Mouse (Mus musculus): ENCODE data around the gene Acad12. TPM values are rescaled to one million over a fixed set of nuclear protein-coding genes. Genes with fewer than 3 reads are reported as not detected.
A peak's percentile ranks its signal among the peaks of the same experiment; 100 is the strongest.

Acad12 gene
- polyA plus RNA-seq, 1 experiment from 2014 or later = 2.4 TPM

- no peak overlapping the region for H3K4me2 ChIP-seq (replicated peaks; ENCODE audit: low read depth, low read length)
- no peaks in the 10 kb centered on the region for H3K27me3 ChIP-seq (ENCODE audit: control insufficient read depth, insufficient read depth, low read length)
- WGBS = 94% methylated on average over 8 of the region's 8 CpGs
- no peak overlapping the region for H3K27ac ChIP-seq (ENCODE audit: low read depth, low read length)
- no peaks in the 10 kb centered on the region for H3K9me3 ChIP-seq (ENCODE audit: control insufficient read depth, low read length)
- H3K36me3 ChIP-seq (ENCODE audit: control insufficient read depth, insufficient read depth, low read length) = peaks cover 6% of the 10 kb centered on the region
- H3K4me1 ChIP-seq (ENCODE audit: control insufficient read depth, insufficient read depth, low read length) = peaks cover 14% of the 10 kb centered on the region
- H3K9ac ChIP-seq (ENCODE audit: low read depth, low read length) = no peak overlapping the region
- ATAC-seq (ENCODE audit: low FRiP score, low TSS enrichment) = no peak
- H3K4me3 ChIP-seq (ENCODE audit: low read length) = no peak overlapping the region
Observed at GRCm38 (mm10) chr5:121581945-121582344, 36.8 kb downstream of the Acad12 start.

- no peak for ATAC-seq (ENCODE audit: low FRiP score, low TSS enrichment)
- 88% methylated on average over 11 of the region's 11 CpGs for WGBS
- Histone ChIP-seq H3K4me3 (ENCODE audit: low read length) (no peak overlapping the region), H3K4me2 (replicated peaks; ENCODE audit: low read depth, low read length) (no peak overlapping the region), H3K9ac (ENCODE audit: low read depth, low read length) (no peak overlapping the region), H3K4me1 (ENCODE audit: control insufficient read depth, insufficient read depth, low read length) (no peaks in the 10 kb centered on the region), H3K27me3 (ENCODE audit: control insufficient read depth, insufficient read depth, low read length) (no peaks in the 10 kb centered on the region), H3K9me3 (ENCODE audit: control insufficient read depth, low read length) (no peaks in the 10 kb centered on the region), H3K27ac (ENCODE audit: low read depth, low read length) (no peak overlapping the region), H3K36me3 (ENCODE audit: control insufficient read depth, insufficient read depth, low read length) (peaks cover 32% of the 10 kb centered on the region)
Observed at GRCm38 (mm10) chr5:121576927-121577488, 41.7 kb downstream of the Acad12 start.

GRCm38 (mm10) chr5:121575867-121576266 lies 42.9 kb downstream of the Acad12 start:
- H3K36me3 ChIP-seq (ENCODE audit: control insufficient read depth, insufficient read depth, low read length) = peaks cover 41% of the 10 kb centered on the region
- WGBS = 94% methylated on average over 11 of the region's 11 CpGs

GRCm38 (mm10) chr5:121574145-121574544 lies 44.6 kb downstream of the Acad12 start:
- H3K4me1 ChIP-seq (ENCODE audit: control insufficient read depth, insufficient read depth, low read length) = no peaks in the 10 kb centered on the region
- H3K4me3 ChIP-seq (ENCODE audit: low read length) = no peak overlapping the region
- H3K9me3 ChIP-seq (ENCODE audit: control insufficient read depth, low read length) = no peaks in the 10 kb centered on the region
- H3K9ac ChIP-seq (ENCODE audit: low read depth, low read length) = no peak overlapping the region
- 83% methylated on average over 13 of the region's 13 CpGs for WGBS
- no peaks in the 10 kb centered on the region for H3K27me3 ChIP-seq (ENCODE audit: control insufficient read depth, insufficient read depth, low read length)
- H3K36me3 ChIP-seq (ENCODE audit: control insufficient read depth, insufficient read depth, low read length) = peaks cover 43% of the 10 kb centered on the region
- no peak for ATAC-seq (ENCODE audit: low FRiP score, low TSS enrichment)
- no peak overlapping the region for H3K4me2 ChIP-seq (replicated peaks; ENCODE audit: low read depth, low read length)
- H3K27ac ChIP-seq (ENCODE audit: low read depth, low read length) = no peak overlapping the region

More at GRCm38 (mm10) chr5:121575867-121576266, 42.9 kb downstream of the Acad12 start:
- Histone ChIP-seq H3K4me2 (replicated peaks; ENCODE audit: low read depth, low read length) (no peak overlapping the region), H3K9me3 (ENCODE audit: control insufficient read depth, low read length) (no peaks in the 10 kb centered on the region), H3K27ac (ENCODE audit: low read depth, low read length) (no peak overlapping the region), H3K4me1 (ENCODE audit: control insufficient read depth, insufficient read depth, low read length) (no peaks in the 10 kb centered on the region), H3K27me3 (ENCODE audit: control insufficient read depth, insufficient read depth, low read length) (no peaks in the 10 kb centered on the region), H3K4me3 (ENCODE audit: low read length) (no peak overlapping the region), H3K9ac (ENCODE audit: low read depth, low read length) (no peak overlapping the region)
- no peak for ATAC-seq (ENCODE audit: low FRiP score, low TSS enrichment)

- no peak for ATAC-seq (ENCODE audit: low FRiP score, low TSS enrichment)
- no peaks in the 10 kb centered on the region for H3K4me1 ChIP-seq (ENCODE audit: control insufficient read depth, insufficient read depth, low read length)
- H3K9me3 ChIP-seq (ENCODE audit: control insufficient read depth, low read length) = no peaks in the 10 kb centered on the region
- H3K4me3 ChIP-seq (ENCODE audit: low read length) = no peak overlapping the region
- H3K9ac ChIP-seq (ENCODE audit: low read depth, low read length) = no peak overlapping the region
- H3K27me3 ChIP-seq (ENCODE audit: control insufficient read depth, insufficient read depth, low read length) = no peaks in the 10 kb centered on the region
- 61% methylated on average over 1 of the region's 1 CpGs for WGBS
- peaks cover 47% of the 10 kb centered on the region for H3K36me3 ChIP-seq (ENCODE audit: control insufficient read depth, insufficient read depth, low read length)
- H3K4me2 ChIP-seq (replicated peaks; ENCODE audit: low read depth, low read length) = no peak overlapping the region
- no peak overlapping the region for H3K27ac ChIP-seq (ENCODE audit: low read depth, low read length)
Observed at GRCm38 (mm10) chr5:121570787-121571186, 48.0 kb downstream of the Acad12 start.

GRCm38 (mm10) chr5:121569881-121570420 lies 48.8 kb downstream of the Acad12 start:
- Histone ChIP-seq H3K4me3 (ENCODE audit: low read length) (no peak overlapping the region), H3K9me3 (ENCODE audit: control insufficient read depth, low read length) (no peaks in the 10 kb centered on the region), H3K4me1 (ENCODE audit: control insufficient read depth, insufficient read depth, low read length) (no peaks in the 10 kb centered on the region), H3K36me3 (ENCODE audit: control insufficient read depth, insufficient read depth, low read length) (peaks cover 40% of the 10 kb centered on the region), H3K27me3 (ENCODE audit: control insufficient read depth, insufficient read depth, low read length) (no peaks in the 10 kb centered on the region), H3K27ac (ENCODE audit: low read depth, low read length) (no peak overlapping the region), H3K9ac (ENCODE audit: low read depth, low read length) (no peak overlapping the region), H3K4me2 (replicated peaks; ENCODE audit: low read depth, low read length) (no peak overlapping the region)
- WGBS = 81% methylated on average over 8 of the region's 9 CpGs
- no peak for ATAC-seq (ENCODE audit: low FRiP score, low TSS enrichment)

- Histone ChIP-seq H3K36me3 (ENCODE audit: control insufficient read depth, insufficient read depth, low read length) (peaks cover 21% of the 10 kb centered on the region), H3K9me3 (ENCODE audit: control insufficient read depth, low read length) (no peaks in the 10 kb centered on the region), H3K4me1 (ENCODE audit: control insufficient read depth, insufficient read depth, low read length) (no peaks in the 10 kb centered on the region), H3K4me2 (replicated peaks; ENCODE audit: low read depth, low read length) (no peak overlapping the region), H3K9ac (ENCODE audit: low read depth, low read length) (no peak overlapping the region), H3K4me3 (ENCODE audit: low read length) (no peak overlapping the region), H3K27me3 (ENCODE audit: control insufficient read depth, insufficient read depth, low read length) (no peaks in the 10 kb centered on the region), H3K27ac (ENCODE audit: low read depth, low read length) (no peak overlapping the region)
- ATAC-seq (ENCODE audit: low FRiP score, low TSS enrichment) = no peak
- WGBS = 90% methylated on average over 16 of the region's 16 CpGs
Observed at GRCm38 (mm10) chr5:121566035-121566681, 52.6 kb downstream of the Acad12 start.

- peak; percentile 58 for ATAC-seq (ENCODE audit: low FRiP score, low TSS enrichment)
- H3K36me3 ChIP-seq (ENCODE audit: control insufficient read depth, insufficient read depth, low read length) = peaks cover 10% of the 10 kb centered on the region
- H3K27me3 ChIP-seq (ENCODE audit: control insufficient read depth, insufficient read depth, low read length) = no peaks in the 10 kb centered on the region
- H3K9ac ChIP-seq (ENCODE audit: low read depth, low read length) = no peak overlapping the region
- no peaks in the 10 kb centered on the region for H3K9me3 ChIP-seq (ENCODE audit: control insufficient read depth, low read length)
- peak overlapping the region; percentile 9; the same call in 1 of the 2 replicates for H3K4me3 ChIP-seq (ENCODE audit: low read length)
- WGBS = 8% methylated on average over 11 of the region's 11 CpGs
- no peaks in the 10 kb centered on the region for H3K4me1 ChIP-seq (ENCODE audit: control insufficient read depth, insufficient read depth, low read length)
- no peak overlapping the region for H3K27ac ChIP-seq (ENCODE audit: low read depth, low read length)
- peak overlapping the region; percentile 39 for H3K4me2 ChIP-seq (replicated peaks; ENCODE audit: low read depth, low read length)
Observed at GRCm38 (mm10) chr5:121564468-121564895, 54.3 kb downstream of the Acad12 start.

- H3K27ac ChIP-seq (ENCODE audit: low read depth, low read length) = no peak overlapping the region
- no peak overlapping the region for H3K4me3 ChIP-seq (ENCODE audit: low read length)
- ATAC-seq (ENCODE audit: low FRiP score, low TSS enrichment) = no peak
- no peaks in the 10 kb centered on the region for H3K27me3 ChIP-seq (ENCODE audit: control insufficient read depth, insufficient read depth, low read length)
- no peaks in the 10 kb centered on the region for H3K9me3 ChIP-seq (ENCODE audit: control insufficient read depth, low read length)
- WGBS = 86% methylated on average over 3 of the region's 3 CpGs
- no peaks in the 10 kb centered on the region for H3K4me1 ChIP-seq (ENCODE audit: control insufficient read depth, insufficient read depth, low read length)
- H3K9ac ChIP-seq (ENCODE audit: low read depth, low read length) = no peak overlapping the region
- H3K4me2 ChIP-seq (replicated peaks; ENCODE audit: low read depth, low read length) = no peak overlapping the region
- H3K36me3 ChIP-seq (ENCODE audit: control insufficient read depth, insufficient read depth, low read length) = no peaks in the 10 kb centered on the region
Observed at GRCm38 (mm10) chr5:121562436-121562835, 56.3 kb downstream of the Acad12 start.
